Mouse (Mus musculus) CH12.LX (cell line): ENCODE results near the gene Vgll2. TPM values are rescaled to one million over a fixed set of nuclear protein-coding genes. Genes with fewer than 3 reads are reported as not detected.

Experiments
- DNase-seq: peaks from one replicate; pipeline ENCODE4 v3.0.0-alpha.2; 2013; ENCODE audit errors: extremely low read depth
- H3K27ac ChIP-seq: 2 replicates; pipeline ENCODE4 v1.5.1; 2012; ENCODE audit warnings: low read depth, mild to moderate bottlenecking, control low read depth, moderate library complexity; ENCODE audit not compliant: insufficient read depth
- H3K27me3 ChIP-seq: replicated peaks from 2 replicates; pipeline ENCODE3; 2012; ENCODE audit warnings: inconsistent platforms
- H3K36me3 ChIP-seq, 2 experiments: replicated peaks in 1 of 2; 2 replicates each; pipeline versions ENCODE3 to v1.6.1; 2012; ENCODE audit warnings: inconsistent platforms in 1 of 2, low read length in 1 of 2, mild to moderate bottlenecking in 1 of 2, mixed read lengths in 1 of 2, moderate library complexity in 1 of 2; ENCODE audit not compliant: control insufficient read depth in 1 of 2, insufficient read depth in 1 of 2
- H3K4me1 ChIP-seq, 2 experiments: 2 replicates each; pipeline ENCODE4 v1.6.1; 2012; ENCODE audit warnings: inconsistent platforms in 1 of 2, moderate library complexity in 1 of 2; ENCODE audit not compliant: insufficient read depth in 2 of 2, control insufficient read depth in 1 of 2
- H3K4me2 ChIP-seq: 2 replicates; pipeline ENCODE4 v1.6.1; 2012; ENCODE audit warnings: low read depth, mild to moderate bottlenecking, control low read depth; ENCODE audit not compliant: poor library complexity, insufficient read depth, severe bottlenecking
- H3K4me3 ChIP-seq, 3 experiments: fragments of 150-350 bp in 1 of 3; sonication (generic) in 1 of 3; replicated peaks in 1 of 3; 2 replicates each; pipeline versions ENCODE3 to v1.5.1; 2011 to 2012; ENCODE audit warnings: low read depth in 2 of 3, low read length in 2 of 3, mild to moderate bottlenecking in 2 of 3, moderate library complexity in 2 of 3, control low read depth in 1 of 3, improper control_type of control experiment in 1 of 3, inconsistent platforms in 1 of 3, mixed read lengths in 1 of 3; ENCODE audit not compliant: poor library complexity in 1 of 3
- H3K79me2 ChIP-seq: replicated peaks from 2 replicates; pipeline ENCODE4 v1.6.1; 2012; ENCODE audit warnings: mild to moderate bottlenecking, moderate library complexity; ENCODE audit not compliant: control insufficient read depth, poor library complexity, insufficient read depth, severe bottlenecking; ENCODE audit errors: extremely low read depth
- H3K9ac ChIP-seq: 2 replicates; pipeline ENCODE4 v1.6.1; 2012; ENCODE audit warnings: low read depth, mild to moderate bottlenecking, control low read depth, moderate library complexity; ENCODE audit not compliant: insufficient read depth
- H3K9me3 ChIP-seq: replicated peaks from 2 replicates; pipeline ENCODE3; 2012; ENCODE audit warnings: low read length, inconsistent platforms, mixed read lengths
- CHD2 ChIP-seq: IDR thresholded peaks from 2 replicates; pipeline ENCODE4 v1.6.1; 2011; ENCODE audit warnings: low read length, improper control_type of control experiment
- EP300 ChIP-seq: IDR thresholded peaks from 2 replicates; pipeline ENCODE4 v1.6.1; 2011; ENCODE audit warnings: low read length, improper control_type of control experiment
- ETS1 ChIP-seq: conservative IDR thresholded peaks from 2 replicates; pipeline ENCODE4 v1.6.1; 2012; ENCODE audit warnings: low read depth, mild to moderate bottlenecking, inconsistent platforms, low read length, improper control_type of control experiment, moderate library complexity
- JUN ChIP-seq: IDR thresholded peaks from 2 replicates; pipeline ENCODE4 v1.6.1; 2011; ENCODE audit warnings: low read depth, mild to moderate bottlenecking, low read length, improper control_type of control experiment, moderate library complexity; ENCODE audit not compliant: insufficient read depth
- JUND ChIP-seq: conservative IDR thresholded peaks from 2 replicates; pipeline ENCODE4 v1.6.1; 2011; ENCODE audit warnings: low read depth, low read length, improper control_type of control experiment
- KAT2A ChIP-seq: IDR thresholded peaks from 2 replicates; pipeline ENCODE4 v1.6.1; 2012; ENCODE audit warnings: low read length, improper control_type of control experiment, inconsistent platforms; ENCODE audit not compliant: insufficient replicate concordance
- MAFK ChIP-seq: IDR thresholded peaks from 2 replicates; pipeline ENCODE4 v1.6.1; 2011; ENCODE audit warnings: low read length, improper control_type of control experiment; ENCODE audit not compliant: insufficient replicate concordance
- MAZ ChIP-seq: IDR thresholded peaks from 2 replicates; pipeline ENCODE4 v1.6.1; 2012; ENCODE audit warnings: low read depth, mild to moderate bottlenecking, inconsistent platforms, low read length, improper control_type of control experiment, moderate library complexity
- MXI1 ChIP-seq: IDR thresholded peaks from 2 replicates; pipeline ENCODE4 v1.6.1; 2011; ENCODE audit warnings: mild to moderate bottlenecking, low read depth, low read length, improper control_type of control experiment
- MYC ChIP-seq: IDR thresholded peaks from 2 replicates; pipeline ENCODE4 v1.6.1; 2011; ENCODE audit warnings: low read depth, mild to moderate bottlenecking, improper control_type of control experiment, low read length
- NELFE ChIP-seq: IDR thresholded peaks from 2 replicates; pipeline ENCODE4 v1.6.1; 2011; ENCODE audit warnings: low read depth, low read length, improper control_type of control experiment
- POLR2A ChIP-seq: IDR thresholded peaks from 2 replicates; pipeline ENCODE4 v1.6.1; 2011; ENCODE audit warnings: low read depth, mild to moderate bottlenecking, improper control_type of control experiment, low read length
- RCOR1 ChIP-seq: conservative IDR thresholded peaks from 2 replicates; pipeline ENCODE4 v1.6.1; 2012; ENCODE audit warnings: low read depth, mild to moderate bottlenecking, inconsistent platforms, low read length, improper control_type of control experiment
- TBP ChIP-seq: conservative IDR thresholded peaks from 2 replicates; pipeline ENCODE4 v1.6.1; 2011; ENCODE audit warnings: low read depth, low read length, improper control_type of control experiment
- USF1 ChIP-seq: IDR thresholded peaks from 2 replicates; pipeline ENCODE4 v1.6.1; 2014; ENCODE audit warnings: low read depth, mild to moderate bottlenecking, inconsistent platforms, low read length, improper control_type of control experiment
- USF2 ChIP-seq: conservative IDR thresholded peaks from 2 replicates; pipeline ENCODE4 v1.6.1; 2011; ENCODE audit warnings: low read depth, low read length, improper control_type of control experiment
- ZKSCAN1 ChIP-seq: IDR thresholded peaks from 2 replicates; pipeline ENCODE4 v1.6.1; 2012; ENCODE audit warnings: low read depth, inconsistent platforms, low read length, improper control_type of control experiment, borderline replicate concordance
- ZNF384 ChIP-seq: IDR thresholded peaks from 2 replicates; pipeline ENCODE4 v1.6.1; 2012; ENCODE audit warnings: low read depth, low read length, improper control_type of control experiment, inconsistent platforms
- dilution Hi-C: fragments of 300-500 bp; cut with MboI; formaldehyde crosslinking; loops from 2 replicates; pipeline ENCODE4 v1.14.3; 2020; ENCODE audit warnings: low sequenced_read_pairs; ENCODE audit not compliant: extremely low pct_unique_long_range_greater_than_20kb, extremely low pct_ligation_motif_present
- in situ Hi-C: fragments of 300-500 bp; cut with MboI; formaldehyde crosslinking; loops from 3 replicates; pipeline ENCODE4 v1.14.3; 2019; ENCODE audit warnings: low sequenced_read_pairs, low pct_ligation_motif_present, low pct_unique_long_range_greater_than_20kb, mixed read lengths
- polyA plus RNA-seq: library from polyadenylated mRNA; unstranded; fragments of >175 nt; gene quantifications from 2 replicates; pipeline ENCODE4 v1.2.1, GENCODE M21; 2012; ENCODE audit warnings: low read depth; ENCODE audit not compliant: insufficient read length
- total RNA-seq, 2 experiments: library from RNA; depleted of rRNA; stranded (reverse); fragments of 300-350 nt in 1 of 2; fragments of >200 nt in 1 of 2; gene quantifications; 2 replicates each; pipeline ENCODE4 v1.2.3; 2012 to 2014

Vgll2 gene
- total and polyA plus RNA-seq, 3 experiments, result not detected

GRCm38 (mm10) chr10:51982395-51982794, 39.9 kb upstream of the Vgll2 start:
- TF ChIP-seq JUN (no peak), MXI1 (no peak), RCOR1 (no peak), POLR2A (no peak), KAT2A (no peak), MYC (no peak), USF1 (no peak), ZKSCAN1 (no peak), JUND (no peak), USF2 (no peak), MAFK (no peak)
- Histone ChIP-seq H3K9ac (no peak overlapping the region), H3K4me2 (no peak overlapping the region), H3K4me1 (peaks cover 0 to 9% of the 10 kb centered on the region in 2 experiments; a peak in 2 of 4 replicates), H3K27me3 (no peaks in the 10 kb centered on the region), H3K36me3 (no peaks in the 10 kb centered on the region), H3K27ac (no peak overlapping the region), H3K4me3 (no peak overlapping the region), H3K9me3 (no peaks in the 10 kb centered on the region), H3K79me2 (no peaks in the 10 kb centered on the region)
- dilution Hi-C loops (no loop called here), in situ Hi-C loops (no loop called here)
- no peak for DNase-seq

DNA sequence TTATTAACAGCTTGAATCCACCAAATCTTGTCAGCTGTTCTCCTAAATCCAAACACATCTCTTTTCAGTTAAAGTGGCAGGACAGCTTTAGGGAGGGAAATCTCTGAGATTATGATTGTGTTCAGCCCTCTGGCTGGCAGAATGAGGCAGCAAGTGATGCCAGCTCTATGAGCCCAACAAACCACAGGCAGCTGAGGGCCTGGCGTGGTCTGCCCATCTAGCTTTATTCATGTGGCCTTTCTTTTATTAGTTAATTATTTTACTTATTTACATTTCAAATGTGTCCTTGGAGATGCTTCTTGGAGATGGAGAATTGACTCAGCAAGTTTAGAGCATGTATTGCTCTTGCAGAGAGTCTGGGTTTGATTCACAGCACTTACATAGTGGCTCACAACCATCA, 3.8 kb upstream of the Vgll2 start:
- DNase-seq, result no peak
- in situ Hi-C loops, result no loop called here
- Histone ChIP-seq H3K9me3 (peaks cover 3% of the 10 kb centered on the region), H3K27me3 (no peaks in the 10 kb centered on the region), H3K27ac (no peak overlapping the region), H3K9ac (no peak overlapping the region), H3K4me3 (no peak overlapping the region), H3K79me2 (no peaks in the 10 kb centered on the region), H3K36me3 (no peaks in the 10 kb centered on the region), H3K4me2 (no peak overlapping the region), H3K4me1 (0 out of 4 replicates have a peak, but pooled peaks cover 0 to 3% of the 10 kb centered on the region in 2 experiments)
- dilution Hi-C loops, result no loop called here
- TF ChIP-seq JUND (no peak), ETS1 (no peak), MAZ (no peak), ZKSCAN1 (no peak), USF2 (no peak), NELFE (no peak), ZNF384 (no peak), POLR2A (no peak), CHD2 (no peak), EP300 (no peak), TBP (no peak)
